Mouse (Mus musculus): ENCODE measurements at regions not wholly inside any gene's neighbourhood (a gene's known extent, or its start where the extent isn't known, plus 50 kb on each side); places are given as distances from the start of the nearest gene placed in this dataset.

DNA sequence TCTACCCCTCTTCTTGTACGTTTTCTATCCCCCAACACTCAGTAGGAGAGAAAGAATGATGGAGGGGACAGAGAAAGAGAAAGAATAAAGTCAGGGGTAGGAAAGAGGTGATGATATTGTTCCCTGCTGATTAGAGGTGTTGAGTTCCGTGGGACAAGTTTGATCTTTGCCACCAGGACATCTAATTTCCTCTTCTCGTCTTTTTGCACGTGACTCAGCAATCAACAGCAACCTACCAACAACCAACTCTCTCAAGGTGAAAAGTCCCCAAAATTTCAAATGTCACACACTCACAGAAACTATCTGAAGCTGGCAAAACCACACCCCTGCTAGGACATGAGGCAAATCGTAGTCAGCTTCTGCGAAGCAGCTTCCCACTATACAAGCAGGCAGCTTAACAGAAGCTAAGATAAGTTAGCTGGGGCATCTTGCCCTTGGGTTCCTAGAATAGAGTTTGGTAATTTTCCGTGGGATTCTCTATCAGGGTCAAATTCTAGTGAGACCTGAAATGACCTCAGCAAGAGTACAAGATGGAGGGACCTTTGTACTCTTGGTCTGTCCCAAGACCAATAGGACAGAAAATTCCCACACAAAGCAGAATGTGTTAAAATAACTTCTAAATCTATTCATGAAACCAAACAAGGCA lies 553.8 kb downstream of the Gm19410 start:
- TF ChIP-seq POLR2A (IDR thresholded peaks at IDR 0.05; ENCODE audit: extremely low read depth, insufficient read depth, low read length) = no peak
- no peak for TF ChIP-seq CTCF (IDR thresholded peaks at IDR 0.05; ENCODE audit: extremely low read depth, insufficient read depth, low read length)
- Histone ChIP-seq H3K27ac (ENCODE audit: insufficient read depth, low read length) (no peak overlapping the region), H3K4me3 (ENCODE audit: insufficient read depth, low read length) (no peak overlapping the region), H3K4me1 (ENCODE audit: control insufficient read depth, insufficient read depth, low read length) (no peaks in the 10 kb centered on the region)

- H3K4me3 ChIP-seq (ENCODE audit: insufficient read depth, low read length) = no peak overlapping the region
- TF ChIP-seq POLR2A (IDR thresholded peaks at IDR 0.05; ENCODE audit: extremely low read depth, insufficient read depth, low read length) (no peak), CTCF (IDR thresholded peaks at IDR 0.05; ENCODE audit: extremely low read depth, insufficient read depth, low read length) (no peak)
- no peaks in the 10 kb centered on the region for H3K4me1 ChIP-seq (ENCODE audit: control insufficient read depth, insufficient read depth, low read length)
- no peak overlapping the region for H3K27ac ChIP-seq (ENCODE audit: insufficient read depth, low read length)
Observed at GRCm38 (mm10) chr8:36322125-36322524, 556.5 kb downstream of the Gm19410 start.

DNA sequence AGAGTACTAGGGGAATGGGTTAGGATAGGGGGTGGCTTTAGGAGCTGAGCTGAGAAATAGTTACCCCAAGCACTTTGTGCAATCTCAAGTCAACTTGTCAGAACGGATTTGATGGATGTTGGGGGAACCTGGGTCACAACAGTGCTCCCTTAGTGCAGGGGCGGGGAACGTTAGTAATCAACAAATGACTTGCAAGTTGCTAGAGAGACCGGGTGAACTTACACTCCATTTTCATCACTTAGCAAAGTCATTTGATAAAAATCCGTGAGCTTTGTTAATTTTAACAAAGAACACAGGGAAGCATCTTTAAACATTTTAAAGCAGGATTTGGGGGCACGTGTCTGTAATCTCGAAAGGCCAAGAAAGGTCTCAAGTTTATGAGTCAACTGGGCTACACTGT lies 557.0 kb downstream of the Gm19410 start:
- Histone ChIP-seq H3K27ac (ENCODE audit: insufficient read depth, low read length) (no peak overlapping the region), H3K4me1 (ENCODE audit: control insufficient read depth, insufficient read depth, low read length) (no peaks in the 10 kb centered on the region), H3K4me3 (ENCODE audit: insufficient read depth, low read length) (no peak overlapping the region)
- TF ChIP-seq POLR2A (IDR thresholded peaks at IDR 0.05; ENCODE audit: extremely low read depth, insufficient read depth, low read length) = no peak
- no peak for TF ChIP-seq CTCF (IDR thresholded peaks at IDR 0.05; ENCODE audit: extremely low read depth, insufficient read depth, low read length)

- H3K4me1 ChIP-seq (ENCODE audit: control insufficient read depth, insufficient read depth, low read length) = no peaks in the 10 kb centered on the region
- no peak overlapping the region for H3K27ac ChIP-seq (ENCODE audit: insufficient read depth, low read length)
- TF ChIP-seq POLR2A (IDR thresholded peaks at IDR 0.05; ENCODE audit: extremely low read depth, insufficient read depth, low read length) = no peak
- no peak for TF ChIP-seq CTCF (IDR thresholded peaks at IDR 0.05; ENCODE audit: extremely low read depth, insufficient read depth, low read length)
- no peak overlapping the region for H3K4me3 ChIP-seq (ENCODE audit: insufficient read depth, low read length)
Observed at GRCm38 (mm10) chr8:36338628-36339027, 573.0 kb downstream of the Gm19410 start.

- no peak for TF ChIP-seq POLR2A (IDR thresholded peaks at IDR 0.05; ENCODE audit: extremely low read depth, insufficient read depth, low read length)
- TF ChIP-seq CTCF (IDR thresholded peaks at IDR 0.05; ENCODE audit: extremely low read depth, insufficient read depth, low read length) = no peak
- no peak overlapping the region for H3K4me3 ChIP-seq (ENCODE audit: insufficient read depth, low read length)
- no peaks in the 10 kb centered on the region for H3K4me1 ChIP-seq (ENCODE audit: control insufficient read depth, insufficient read depth, low read length)
- no peak overlapping the region for H3K27ac ChIP-seq (ENCODE audit: insufficient read depth, low read length)
Observed at GRCm38 (mm10) chr8:36339449-36339848, 573.9 kb downstream of the Gm19410 start.

GRCm38 (mm10) chr8:36340454-36340853 lies 574.9 kb downstream of the Gm19410 start:
- no peaks in the 10 kb centered on the region for H3K4me1 ChIP-seq (ENCODE audit: control insufficient read depth, insufficient read depth, low read length)
- TF ChIP-seq CTCF (IDR thresholded peaks at IDR 0.05; ENCODE audit: extremely low read depth, insufficient read depth, low read length) (no peak), POLR2A (IDR thresholded peaks at IDR 0.05; ENCODE audit: extremely low read depth, insufficient read depth, low read length) (no peak)
- H3K27ac ChIP-seq (ENCODE audit: insufficient read depth, low read length) = no peak overlapping the region
- no peak overlapping the region for H3K4me3 ChIP-seq (ENCODE audit: insufficient read depth, low read length)

GRCm38 (mm10) chr8:36341965-36342364 lies 576.4 kb downstream of the Gm19410 start:
- Histone ChIP-seq H3K4me1 (ENCODE audit: control insufficient read depth, insufficient read depth, low read length) (no peaks in the 10 kb centered on the region), H3K4me3 (ENCODE audit: insufficient read depth, low read length) (no peak overlapping the region), H3K27ac (ENCODE audit: insufficient read depth, low read length) (no peak overlapping the region)
- TF ChIP-seq CTCF (IDR thresholded peaks at IDR 0.05; ENCODE audit: extremely low read depth, insufficient read depth, low read length) = no peak
- TF ChIP-seq POLR2A (IDR thresholded peaks at IDR 0.05; ENCODE audit: extremely low read depth, insufficient read depth, low read length) = no peak

DNA sequence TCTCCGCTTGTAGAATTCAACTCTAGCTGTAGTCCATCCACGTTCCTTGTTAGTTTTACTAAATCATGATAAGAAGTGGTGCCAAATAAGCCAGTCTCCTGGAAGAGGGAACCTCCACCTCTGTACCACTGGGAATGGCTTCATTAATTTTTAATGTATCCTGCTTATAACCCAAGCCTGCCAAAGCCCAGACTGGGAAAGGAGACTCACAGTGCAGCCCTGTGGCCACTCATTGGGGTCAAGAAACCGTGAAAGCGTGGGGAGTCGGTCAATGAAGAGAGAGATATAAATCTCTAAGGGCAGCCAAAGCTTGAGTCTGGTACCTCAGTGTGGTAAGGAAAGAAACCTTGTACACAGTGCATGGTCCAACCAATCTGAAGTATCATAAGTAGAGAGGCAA lies 577.1 kb downstream of the Gm19410 start:
- H3K4me1 ChIP-seq (ENCODE audit: control insufficient read depth, insufficient read depth, low read length) = no peaks in the 10 kb centered on the region
- H3K4me3 ChIP-seq (ENCODE audit: insufficient read depth, low read length) = no peak overlapping the region
- no peak overlapping the region for H3K27ac ChIP-seq (ENCODE audit: insufficient read depth, low read length)
- TF ChIP-seq CTCF (IDR thresholded peaks at IDR 0.05; ENCODE audit: extremely low read depth, insufficient read depth, low read length) (no peak), POLR2A (IDR thresholded peaks at IDR 0.05; ENCODE audit: extremely low read depth, insufficient read depth, low read length) (no peak)

DNA sequence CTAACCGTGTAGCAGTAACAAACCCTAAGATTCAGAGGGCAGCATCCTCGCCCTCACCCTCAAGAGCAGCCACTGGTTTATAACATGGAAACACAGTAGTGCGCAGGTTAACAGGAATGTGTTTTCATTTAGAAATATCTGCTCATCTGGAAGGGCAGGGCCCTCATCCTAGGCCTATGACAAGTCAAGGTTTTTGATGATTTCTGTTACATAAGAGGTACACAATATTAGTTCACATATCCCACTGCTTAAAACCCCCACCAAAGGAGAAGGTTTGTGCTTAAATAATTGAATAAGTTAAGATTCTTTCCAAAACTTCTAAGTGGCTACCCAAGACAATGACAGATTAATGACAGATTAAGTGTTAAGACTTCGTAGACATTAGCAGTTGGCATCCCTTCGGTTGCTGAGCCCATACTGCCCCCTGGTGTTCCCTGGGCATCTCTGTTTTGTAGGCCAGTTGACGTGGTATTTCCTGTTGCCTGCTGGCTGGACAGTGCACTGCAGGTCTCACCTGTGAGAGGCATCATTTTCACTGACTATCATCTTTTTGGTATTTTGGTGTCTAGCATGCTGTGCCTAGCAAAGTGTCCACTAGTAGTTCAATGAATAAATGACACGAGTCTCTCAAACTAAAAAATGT lies 581.2 kb downstream of the Gm19410 start:
- Histone ChIP-seq H3K4me1 (ENCODE audit: control insufficient read depth, insufficient read depth, low read length) (no peaks in the 10 kb centered on the region), H3K27ac (ENCODE audit: insufficient read depth, low read length) (no peak overlapping the region), H3K4me3 (ENCODE audit: insufficient read depth, low read length) (no peak overlapping the region)
- TF ChIP-seq CTCF (IDR thresholded peaks at IDR 0.05; ENCODE audit: extremely low read depth, insufficient read depth, low read length) (peak; percentile 99), POLR2A (IDR thresholded peaks at IDR 0.05; ENCODE audit: extremely low read depth, insufficient read depth, low read length) (no peak)

DNA sequence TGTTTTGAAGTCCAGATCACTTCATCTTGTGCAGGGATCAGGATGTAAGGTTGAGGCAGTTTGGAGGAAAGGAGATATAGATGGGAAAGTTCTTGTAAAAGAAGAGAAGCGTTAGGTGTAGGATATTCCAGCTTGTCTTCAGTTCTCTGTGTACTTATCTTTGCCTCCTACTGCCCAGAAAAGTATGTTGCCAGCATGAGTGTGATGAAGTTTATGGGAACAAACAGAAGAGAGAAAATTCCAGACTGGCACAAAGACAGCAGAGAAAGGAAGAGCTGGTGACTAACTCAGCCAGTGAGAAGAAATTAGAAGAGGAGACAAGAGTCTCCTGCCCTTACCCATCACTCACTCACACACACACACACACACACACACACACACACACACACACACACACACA lies 582.5 kb downstream of the Gm19410 start:
- no peak for TF ChIP-seq CTCF (IDR thresholded peaks at IDR 0.05; ENCODE audit: extremely low read depth, insufficient read depth, low read length)
- no peak for TF ChIP-seq POLR2A (IDR thresholded peaks at IDR 0.05; ENCODE audit: extremely low read depth, insufficient read depth, low read length)
- no peaks in the 10 kb centered on the region for H3K4me1 ChIP-seq (ENCODE audit: control insufficient read depth, insufficient read depth, low read length)

More for the DNA sequence above, 582.5 kb downstream of the Gm19410 start:
- H3K4me3 ChIP-seq (ENCODE audit: insufficient read depth, low read length) = no peak overlapping the region
- H3K27ac ChIP-seq (ENCODE audit: insufficient read depth, low read length) = no peak overlapping the region

Data from cortical plate, adult 2 months (tissue).